Mouse (Mus musculus) heart, adult 2 months (tissue): ENCODE measurements around the gene Naa35. TPM values are rescaled to one million over a fixed set of nuclear protein-coding genes. Genes with fewer than 3 reads are reported as not detected.

Source experiments
- DNase-seq, 2 experiments: peaks; one replicate each; pipeline ENCODE4 v3.0.0; 2021
- H3K27ac ChIP-seq: fragments of 200-600 bp; 2 replicates; pipeline ENCODE4 v1.8.1; 2022
- H3K27me3 ChIP-seq: fragments of 200-500 bp; 2 replicates; pipeline ENCODE4 v1.6.1; 2012; ENCODE audit warnings: mild to moderate bottlenecking, low read length, inconsistent platforms, mixed read lengths; ENCODE audit not compliant: control insufficient read depth, insufficient read depth
- H3K36me3 ChIP-seq: fragments of 200-500 bp; 2 replicates; pipeline ENCODE4 v1.6.1; 2012; ENCODE audit warnings: low read length, inconsistent platforms; ENCODE audit not compliant: control insufficient read depth, insufficient read depth
- H3K4me1 ChIP-seq: fragments of 200-500 bp; 2 replicates; pipeline ENCODE4 v1.6.1; 2011; ENCODE audit warnings: low read length; ENCODE audit not compliant: control insufficient read depth, insufficient read depth
- H3K4me3 ChIP-seq: fragments of 200-600 bp; 2 replicates; pipeline ENCODE4 v1.8.1; 2022
- H3K79me2 ChIP-seq: fragments of 200-500 bp; replicated peaks from 2 replicates; pipeline ENCODE4 v1.6.1; 2012; ENCODE audit warnings: mild to moderate bottlenecking, inconsistent platforms, low read length, moderate library complexity, mixed read lengths; ENCODE audit not compliant: control insufficient read depth, insufficient read depth
- H3K9ac ChIP-seq: fragments of 200-500 bp; 2 replicates; pipeline ENCODE4 v1.6.1; 2012; ENCODE audit warnings: low read depth, mild to moderate bottlenecking, control low read depth, inconsistent platforms, low read length, mixed read lengths
- CTCF ChIP-seq: fragments of 200-600 bp; IDR thresholded peaks from 2 replicates; pipeline ENCODE4 v1.8.1; 2022; ENCODE audit warnings: antibody characterized with exemption, mild to moderate bottlenecking, moderate library complexity
- EP300 ChIP-seq: fragments of 200-500 bp; IDR thresholded peaks from 2 replicates; pipeline ENCODE4 v1.6.1; 2011; ENCODE audit warnings: low read depth, low read length, control low read depth; ENCODE audit not compliant: insufficient read depth
- POLR2A ChIP-seq: fragments of 200-500 bp; IDR thresholded peaks from 2 replicates; pipeline ENCODE4 v1.6.1; 2011; ENCODE audit warnings: mild to moderate bottlenecking, low read depth, low read length, control low read depth; ENCODE audit not compliant: insufficient read depth
- WGBS: fragments of 180-500 bp; shearing (Covaris S2); methylation state at CpG from one replicate; pipeline ENCODE4 v1.1.7; 2018; 5-methylcytosine and 5-hydroxymethylcytosine counted together
- intact Hi-C: fragments of 180-260 bp; cut with DNase I; formaldehyde crosslinking; loops from one replicate; pipeline ENCODE4 v1.15.1; 2025
- polyA plus RNA-seq: library from polyadenylated mRNA; depleted of rRNA; stranded (reverse); fragments of >200 nt; gene quantifications from 2 replicates; pipeline ENCODE4 v1.2.3, GENCODE M21; 2012
- total RNA-seq, 2 experiments: library from RNA; stranded (reverse); gene quantifications; 2 replicates each; pipeline ENCODE4 v1.2.3; 2021

Gene Naa35
- total and polyA plus RNA-seq, 3 experiments, result 28.0 to 106 (median 79.9) TPM

GRCm38 (mm10) chr13:59660371-59660770 lies 75.3 kb downstream of the Naa35 start:
- intact Hi-C loops, result no loop called here
- no peaks in the 10 kb centered on the region for H3K27me3 ChIP-seq
- 100% methylated on average over 3 of the region's 3 CpGs for WGBS
- H3K4me3 ChIP-seq, result no peak overlapping the region
- peaks cover 6% of the 10 kb centered on the region for H3K4me1 ChIP-seq
- no peaks in the 10 kb centered on the region for H3K79me2 ChIP-seq
- H3K27ac ChIP-seq, result no peak overlapping the region
- no peak for DNase-seq
- H3K9ac ChIP-seq, result no peak overlapping the region
- H3K36me3 ChIP-seq, result no peaks in the 10 kb centered on the region
- TF ChIP-seq CTCF, result no peak
- no peak for TF ChIP-seq POLR2A
- TF ChIP-seq EP300, result no peak

- WGBS, result 87% methylated on average over 8 of the region's 8 CpGs
- intact Hi-C loops, result no loop called here
- Histone ChIP-seq H3K79me2 (no peaks in the 10 kb centered on the region), H3K4me3 (no peak overlapping the region), H3K27ac (no peak overlapping the region), H3K9ac (no peak overlapping the region), H3K27me3 (no peaks in the 10 kb centered on the region), H3K4me1 (peaks cover 4% of the 10 kb centered on the region), H3K36me3 (no peaks in the 10 kb centered on the region)
- no peak for DNase-seq
- TF ChIP-seq CTCF (no peak), POLR2A (no peak), EP300 (no peak)
Observed at GRCm38 (mm10) chr13:59661387-59661786, 76.3 kb downstream of the Naa35 start.

GRCm38 (mm10) chr13:59661966-59662365 lies 76.9 kb downstream of the Naa35 start:
- TF ChIP-seq POLR2A, result no peak
- no peak for TF ChIP-seq EP300
- TF ChIP-seq CTCF, result no peak
- WGBS, result 96% methylated on average over 12 of the region's 12 CpGs
- Histone ChIP-seq H3K79me2 (no peaks in the 10 kb centered on the region), H3K27me3 (no peaks in the 10 kb centered on the region), H3K36me3 (no peaks in the 10 kb centered on the region), H3K4me1 (peaks cover 1% of the 10 kb centered on the region; the same call in 1 of the 2 replicates), H3K4me3 (no peak overlapping the region), H3K27ac (no peak overlapping the region), H3K9ac (no peak overlapping the region)
- no peak for DNase-seq
- intact Hi-C loops, result no loop called here

GRCm38 (mm10) chr13:59663939-59664712 lies 79.1 kb downstream of the Naa35 start:
- intact Hi-C loops, result no loop called here
- Histone ChIP-seq H3K27me3 (no peaks in the 10 kb centered on the region), H3K4me1 (peaks cover 3% of the 10 kb centered on the region), H3K4me3 (no peak overlapping the region), H3K36me3 (0 out of 2 replicates have a peak, but pooled peaks cover 2% of the 10 kb centered on the region), H3K9ac (no peak overlapping the region), H3K27ac (no peak overlapping the region), H3K79me2 (no peaks in the 10 kb centered on the region)
- no peak for DNase-seq
- WGBS, result 93% methylated on average over 19 of the region's 19 CpGs
- TF ChIP-seq EP300 (no peak), CTCF (no peak), POLR2A (no peak)

- Histone ChIP-seq H3K36me3 (0 out of 2 replicates have a peak, but pooled peaks cover 2% of the 10 kb centered on the region), H3K79me2 (no peaks in the 10 kb centered on the region), H3K27me3 (no peaks in the 10 kb centered on the region), H3K9ac (no peak overlapping the region), H3K4me3 (no peak overlapping the region), H3K4me1 (peaks cover 3% of the 10 kb centered on the region), H3K27ac (no peak overlapping the region)
- intact Hi-C loops, result no loop called here
- TF ChIP-seq CTCF (no peak), EP300 (no peak), POLR2A (no peak)
- WGBS, result 85% methylated on average over 5 of the region's 5 CpGs
- no peak for DNase-seq
Observed at GRCm38 (mm10) chr13:59667763-59668162, 82.7 kb downstream of the Naa35 start.

- DNase-seq, result peak; percentile 64 to 76
- H3K79me2 ChIP-seq, result no peaks in the 10 kb centered on the region
- H3K4me3 ChIP-seq, result no peak overlapping the region; the same call in 1 of the 2 replicates
- H3K9ac ChIP-seq, result no peak overlapping the region
- peaks cover 3% of the 10 kb centered on the region for H3K4me1 ChIP-seq
- 0 out of 2 replicates have a peak, but pooled peaks cover 2% of the 10 kb centered on the region for H3K36me3 ChIP-seq
- H3K27ac ChIP-seq, result peak overlapping the region; percentile 77
- no peak for TF ChIP-seq CTCF
- peak; percentile 48; the same call in 1 of the 2 replicates for TF ChIP-seq POLR2A
- 0 out of 2 replicates have a peak, but pooled peaks have one; percentile 34 for TF ChIP-seq EP300
- no peaks in the 10 kb centered on the region for H3K27me3 ChIP-seq
- WGBS, result 28% methylated on average over 11 of the region's 11 CpGs
- intact Hi-C loops, result no loop called here
Observed at GRCm38 (mm10) chr13:59668501-59669093, 83.5 kb downstream of the Naa35 start.
